Mouse (Mus musculus) neutrophil, adult 5-6 weeks (primary cell): ENCODE data around the gene Stox2. TPM values are rescaled to one million over a fixed set of nuclear protein-coding genes. Genes with fewer than 3 reads are reported as not detected.
A peak's percentile ranks its signal among the peaks of the same experiment; 100 is the strongest.

Experiments
- ATAC-seq: fragments of 151-379, 151-347 bp; 2 replicates; pipeline ENCODE4 v1.8.0; 2017; ENCODE audit warnings: mild to moderate bottlenecking, moderate TSS enrichment; ENCODE audit not compliant: insufficient number of reproducible peaks, poor library complexity, low FRiP score, severe bottlenecking; ENCODE audit errors: extremely low read depth
- total RNA-seq: library from RNA; stranded (forward); fragments of 200-1000 nt; gene quantifications from 2 replicates; pipeline ENCODE4 v1.2.3, GENCODE M21; 2017

Gene Stox2
- total RNA-seq, 1 experiment from 2014 or later: 0.70 TPM

DNA sequence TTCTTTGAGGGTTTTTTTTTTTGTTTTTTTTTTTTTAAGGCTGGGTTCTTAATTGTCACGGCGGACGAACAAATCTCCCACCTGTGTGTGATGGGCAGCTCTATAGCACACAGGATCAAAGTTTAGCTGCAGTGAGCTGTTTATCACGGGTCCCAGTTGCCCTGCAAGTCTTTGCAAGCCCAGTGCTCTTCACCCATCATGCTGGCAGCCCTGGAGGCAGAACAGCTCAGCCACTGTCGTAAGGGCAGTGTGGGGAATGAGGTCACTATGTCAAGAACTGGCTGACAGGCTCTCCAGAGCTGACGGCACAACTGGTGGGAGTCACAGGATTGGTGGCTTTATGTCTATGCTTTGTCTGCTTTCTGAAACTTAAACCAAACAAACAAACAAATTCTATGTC, 227.6 kb downstream of the Stox2 start:
- no peak for ATAC-seq

DNA sequence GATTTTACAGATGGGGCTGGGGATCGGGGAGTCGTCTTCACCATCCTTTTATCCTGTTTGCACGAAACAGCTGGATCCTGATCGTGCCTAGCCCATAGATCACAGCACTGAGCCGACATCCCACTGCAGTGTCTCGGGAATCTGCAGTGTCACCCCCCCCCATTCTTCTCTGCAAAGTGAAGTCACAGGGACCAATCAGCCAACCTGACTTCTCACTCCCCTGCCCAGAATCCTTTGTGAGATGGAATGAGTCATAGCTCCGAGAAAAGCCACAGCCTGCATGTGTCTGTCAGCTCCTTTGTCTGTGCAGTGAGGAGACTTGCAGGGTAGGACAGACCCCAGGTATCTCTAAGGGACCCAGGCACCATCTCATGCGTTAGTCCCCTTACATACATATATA, 228.1 kb downstream of the Stox2 start:
- ATAC-seq: no peak

DNA sequence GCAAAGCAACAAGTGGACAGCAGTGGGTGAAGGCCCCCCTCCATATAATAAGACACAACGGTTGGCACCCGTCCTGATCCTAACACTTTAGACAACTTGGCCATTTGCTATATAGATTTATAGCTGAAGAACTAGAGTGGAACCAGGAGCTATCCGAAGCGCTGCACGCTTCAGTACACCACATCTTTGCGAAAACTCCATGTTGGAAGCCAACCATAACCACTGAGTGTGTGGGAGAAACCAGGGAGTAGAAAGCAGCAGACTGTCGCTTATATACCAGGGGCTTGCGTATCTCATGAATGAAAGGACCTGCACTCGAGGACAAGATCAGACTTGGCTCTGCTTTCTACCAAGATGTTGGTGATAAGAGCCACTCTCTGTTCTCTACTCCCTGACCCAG, 234.0 kb downstream of the Stox2 start:
- ATAC-seq: no peak

DNA sequence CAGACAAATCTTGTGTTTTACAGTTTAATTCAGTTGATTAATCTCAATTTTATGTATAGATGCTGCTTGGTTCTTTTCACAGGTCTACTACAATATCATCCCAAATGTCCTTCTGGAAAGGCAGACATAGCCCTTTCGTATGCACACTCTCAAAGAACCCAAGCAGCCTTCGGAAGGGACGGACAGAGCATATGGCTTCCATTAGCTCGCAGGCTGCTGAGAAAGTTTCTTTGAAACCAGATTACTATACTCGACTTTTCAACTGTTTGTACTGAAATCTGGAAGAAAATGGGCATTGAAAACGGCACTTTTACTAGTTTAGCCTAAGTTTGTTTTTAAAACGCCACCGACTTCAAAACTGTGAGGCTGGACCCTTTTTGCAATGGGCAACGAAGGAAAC, 234.9 kb downstream of the Stox2 start:
- ATAC-seq: no peak

DNA sequence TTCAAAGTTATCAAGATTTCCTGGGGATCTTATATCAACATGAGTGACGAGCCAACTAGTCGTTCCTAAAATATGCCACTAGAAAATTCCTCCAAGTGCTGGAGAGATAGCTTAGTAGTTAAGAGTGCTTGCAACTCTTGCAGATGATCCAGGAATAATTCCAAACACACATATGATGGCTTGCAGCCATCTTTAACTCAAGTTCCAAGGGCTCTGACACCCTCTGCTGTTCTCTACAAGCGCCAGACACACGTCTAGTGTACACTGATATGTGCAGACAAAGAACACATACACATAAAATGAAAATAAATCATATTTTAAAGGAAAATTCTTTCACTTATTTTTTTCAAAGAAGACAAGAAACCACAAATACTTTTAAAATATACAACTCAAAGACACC, 237.9 kb downstream of the Stox2 start:
- no peak for ATAC-seq

DNA sequence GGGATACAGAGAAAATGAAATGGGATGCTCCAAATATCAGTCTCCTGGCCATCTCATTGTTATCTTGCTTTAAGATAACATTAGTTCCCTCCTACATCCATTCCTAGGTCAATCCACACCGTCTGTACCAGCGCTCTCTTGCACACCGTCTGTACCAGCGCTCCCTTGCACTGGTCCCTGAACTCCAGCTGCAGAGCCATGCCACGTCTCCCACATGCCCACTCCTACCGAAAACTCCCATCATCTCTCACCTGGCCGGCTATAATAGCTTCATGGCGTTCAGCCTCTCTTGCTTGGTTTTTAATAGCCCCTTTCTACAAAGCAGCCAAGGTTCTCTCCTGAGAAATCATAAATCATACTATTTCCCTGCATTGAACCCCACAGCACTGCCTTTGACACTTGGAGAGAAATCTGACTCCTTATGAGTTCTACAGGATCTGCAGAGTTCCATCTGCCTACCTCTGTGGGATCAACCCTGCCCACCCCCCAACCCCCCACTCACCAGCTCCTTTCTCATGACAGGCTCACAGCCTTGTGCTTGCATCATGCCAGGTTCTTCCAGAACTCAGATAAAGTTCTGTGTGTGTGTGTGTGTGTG, 239.4 kb downstream of the Stox2 start:
- ATAC-seq: no peak

DNA sequence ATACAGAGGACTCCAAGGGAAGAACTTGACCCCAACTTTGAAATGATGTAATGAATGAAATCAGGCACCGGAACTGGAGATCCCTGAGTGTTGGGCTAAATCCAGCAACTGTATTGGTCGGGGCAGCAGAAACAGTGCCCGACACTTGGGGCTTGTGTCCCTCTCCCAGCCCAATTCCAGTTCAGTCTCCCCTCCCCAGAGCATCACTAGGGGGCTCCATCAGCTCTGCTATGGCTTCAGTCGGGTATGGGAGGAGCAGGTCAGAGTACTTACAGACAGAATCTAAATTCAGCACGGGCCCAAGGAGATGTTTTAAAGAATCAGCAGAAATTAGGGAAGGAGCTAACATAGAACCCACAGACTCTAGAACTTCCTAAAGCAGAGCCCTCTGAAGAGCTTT, 240.7 kb downstream of the Stox2 start:
- ATAC-seq: no peak

DNA sequence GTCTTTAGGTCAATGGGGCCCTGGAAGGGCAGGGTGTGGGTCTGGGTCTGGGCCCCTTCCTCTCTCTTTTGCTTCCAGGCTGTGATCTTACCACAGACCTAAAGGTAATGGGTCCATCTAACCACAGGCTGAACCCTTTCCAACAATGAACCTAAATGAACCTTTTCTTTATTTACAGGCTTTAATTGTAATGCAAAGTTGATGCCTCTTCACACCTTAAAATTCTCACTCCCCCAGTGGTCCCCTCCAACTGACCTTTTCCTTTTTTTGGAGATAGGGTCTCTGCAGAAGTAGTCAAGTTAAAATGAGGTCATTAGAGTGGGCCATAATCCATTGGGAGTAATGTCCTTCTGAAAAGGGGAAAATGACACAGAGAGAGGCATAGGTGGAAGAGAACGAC, 249.8 kb downstream of the Stox2 start:
- no peak for ATAC-seq

DNA sequence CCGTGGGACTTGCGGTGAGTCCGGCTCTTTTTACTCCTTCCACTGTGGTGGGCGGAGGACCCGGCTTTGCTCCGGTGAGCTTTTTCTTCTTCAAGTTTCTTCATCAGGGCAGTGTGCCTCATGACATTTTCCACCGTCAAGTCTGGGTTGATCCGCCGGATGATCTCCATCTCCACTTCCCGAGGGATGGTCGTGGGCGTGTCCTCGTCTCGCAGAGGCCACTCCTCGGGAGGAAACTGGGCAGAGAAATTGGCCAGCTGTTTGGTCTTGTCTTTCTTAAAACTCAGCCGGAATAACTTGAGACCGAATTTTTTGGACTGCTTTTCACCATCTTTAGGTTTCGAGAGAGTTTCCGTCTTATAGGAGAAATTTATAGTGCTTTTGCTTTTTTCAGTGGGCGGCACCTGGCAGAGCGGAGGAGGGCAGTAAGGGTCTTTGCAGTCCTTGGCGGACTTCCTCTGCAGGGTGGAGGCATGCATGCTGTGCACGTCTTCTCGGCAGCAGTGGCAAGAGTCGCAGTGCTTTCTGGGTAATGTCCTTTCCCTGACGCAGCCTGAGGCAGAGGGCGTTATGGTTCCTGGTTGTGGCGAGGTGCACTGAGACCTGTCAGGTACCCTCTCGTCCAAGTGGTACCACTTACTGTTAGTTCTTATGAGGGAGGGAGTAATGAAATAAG, 252.7 kb downstream of the Stox2 start:
- no peak for ATAC-seq

DNA sequence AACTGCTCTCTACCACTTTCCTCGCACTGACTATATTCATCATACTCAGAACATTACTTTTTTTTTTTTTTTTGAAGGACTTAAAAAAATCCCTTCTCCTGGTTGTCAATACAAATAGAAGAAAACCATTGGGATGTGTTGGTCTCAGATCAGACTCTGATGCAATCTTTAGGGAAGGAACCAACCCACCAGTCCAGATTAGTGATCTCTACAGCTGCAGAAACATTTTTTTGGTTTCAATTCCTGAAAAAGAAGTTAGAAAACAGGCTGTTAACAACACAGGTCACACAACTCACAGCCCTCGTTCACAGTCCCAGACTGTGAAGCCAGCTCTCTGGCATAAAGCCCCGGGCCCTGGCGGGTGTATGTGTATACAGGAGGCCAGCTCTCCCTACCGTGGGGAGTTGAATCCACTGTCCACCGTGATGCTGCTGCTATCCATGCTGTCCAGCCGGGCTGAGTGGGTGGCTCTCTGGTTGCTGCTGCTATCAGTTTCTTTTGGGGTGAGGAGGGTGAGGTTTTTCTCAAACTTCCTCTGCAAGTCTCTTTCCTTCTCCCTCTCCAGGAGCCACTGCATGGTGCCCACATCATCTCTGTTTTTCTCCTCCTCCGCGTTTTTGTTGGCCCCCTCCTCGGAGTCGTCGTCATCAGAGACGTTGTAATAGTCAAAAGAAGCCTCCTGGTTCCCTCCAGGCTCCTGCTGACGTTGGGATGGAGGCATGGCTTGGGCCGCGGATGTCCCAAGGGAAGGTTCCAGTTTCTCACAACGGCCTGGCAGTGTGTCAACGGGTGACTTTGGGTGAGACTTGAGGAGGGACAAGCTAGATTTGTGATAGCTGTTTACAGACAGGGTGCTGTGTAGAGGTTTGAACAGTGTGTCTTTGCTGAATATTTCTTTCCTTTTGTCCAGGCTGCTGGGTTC, 254.5 kb downstream of the Stox2 start:
- no peak for ATAC-seq

DNA sequence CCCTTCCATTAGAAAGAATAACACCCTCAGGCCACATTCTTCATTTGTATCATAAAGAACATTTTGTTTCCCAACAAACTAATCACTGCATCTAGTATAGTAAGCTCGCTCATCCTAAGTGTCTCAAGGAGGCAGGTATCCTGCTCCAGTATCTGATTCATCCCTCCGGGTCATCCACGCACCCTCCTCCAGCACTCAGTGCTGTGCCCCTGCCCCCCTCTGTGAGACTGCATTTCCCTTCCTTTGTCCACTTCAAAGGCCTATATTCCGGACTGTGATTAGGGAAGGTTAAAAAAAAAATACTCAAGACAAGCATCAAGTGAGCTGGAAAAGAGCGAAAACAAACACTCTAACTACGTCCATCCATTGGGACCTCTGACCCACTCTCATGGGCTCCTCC, 260.8 kb downstream of the Stox2 start:
- ATAC-seq: no peak

DNA sequence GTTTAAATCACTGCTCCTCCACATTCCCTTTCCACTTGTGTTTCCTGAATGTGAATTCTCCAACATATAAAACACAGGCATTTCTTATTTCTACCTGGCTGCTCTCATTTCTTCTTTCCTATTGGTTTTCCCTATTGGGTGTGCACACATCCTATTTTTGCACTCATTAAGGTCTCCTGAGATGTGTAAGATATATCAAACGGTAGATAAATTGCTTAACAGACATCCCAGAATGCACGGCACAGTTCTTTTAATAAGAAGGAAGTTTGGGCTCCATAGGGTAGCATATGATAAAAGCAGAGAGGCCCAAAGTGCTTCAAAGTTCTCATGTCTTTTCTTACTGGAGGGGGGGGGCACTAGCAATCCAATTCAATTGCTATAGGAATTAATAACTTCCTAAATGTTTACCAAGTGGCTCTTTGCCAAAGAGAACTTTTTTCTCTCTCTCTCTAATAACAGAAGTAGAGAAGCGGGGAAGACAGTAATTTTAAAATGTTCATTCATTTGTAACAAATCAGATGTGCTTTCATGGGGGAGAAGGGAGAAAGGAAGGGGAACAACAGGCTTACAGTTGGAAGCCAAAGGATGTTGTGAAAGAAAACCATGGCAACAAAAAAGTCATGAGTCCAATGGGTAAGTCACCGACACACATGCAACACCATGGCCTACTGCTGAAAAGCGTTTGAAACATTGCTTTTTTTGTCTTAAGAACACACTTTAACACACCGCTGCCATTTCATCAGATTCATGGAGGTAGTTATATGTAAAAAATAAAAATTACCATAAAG, 263.2 kb downstream of the Stox2 start:
- no peak for ATAC-seq

DNA sequence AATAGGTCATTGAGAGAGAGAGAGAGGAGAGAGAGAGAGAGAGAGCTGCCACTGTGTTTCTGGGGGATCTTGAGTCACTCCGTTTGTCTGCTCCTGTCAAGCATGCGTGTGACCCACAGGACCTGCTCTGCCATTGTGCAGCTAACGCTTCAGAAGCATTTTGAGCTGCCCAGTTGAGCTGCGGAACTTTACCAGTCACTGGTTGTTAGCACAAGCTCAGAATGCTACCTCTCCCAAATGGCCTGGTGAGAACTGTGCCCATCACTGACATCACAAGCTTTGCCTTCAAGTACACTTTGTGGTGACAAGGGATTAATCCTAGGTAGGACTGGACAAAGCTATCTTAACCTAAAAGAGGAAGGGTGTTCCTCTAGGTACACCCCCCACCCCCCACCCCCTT, 263.9 kb downstream of the Stox2 start:
- no peak for ATAC-seq

DNA sequence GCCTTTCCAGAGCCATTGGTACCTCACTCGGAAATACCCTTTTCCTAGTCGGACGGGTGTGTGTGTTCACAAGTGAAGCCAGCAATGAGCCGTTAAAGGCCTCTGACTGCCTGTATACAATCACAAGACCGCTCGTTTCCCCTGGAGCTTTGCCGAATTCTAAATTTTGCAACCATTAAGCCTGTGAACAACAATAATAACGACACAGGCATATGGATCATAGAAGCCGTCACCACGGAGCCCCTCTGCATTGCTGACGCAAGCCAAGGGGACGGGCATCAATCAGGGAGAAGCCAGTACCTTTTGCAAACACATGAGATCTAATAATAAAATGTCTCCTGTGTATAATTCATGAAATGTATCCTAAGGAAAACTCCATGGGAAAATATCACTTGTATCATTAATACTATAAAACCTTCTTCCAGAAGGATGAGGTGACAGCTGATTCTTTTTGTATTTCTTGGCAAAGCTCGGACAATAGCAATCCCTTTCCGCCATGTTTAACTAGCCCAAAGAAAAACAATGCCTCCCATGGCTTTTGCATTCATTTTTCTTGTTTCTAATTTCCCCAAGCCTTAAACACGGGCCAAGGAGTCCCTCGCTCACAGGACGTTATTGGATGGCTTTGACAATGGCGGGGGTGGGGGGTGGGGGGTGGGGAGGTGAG, 265.0 kb downstream of the Stox2 start:
- no peak for ATAC-seq

DNA sequence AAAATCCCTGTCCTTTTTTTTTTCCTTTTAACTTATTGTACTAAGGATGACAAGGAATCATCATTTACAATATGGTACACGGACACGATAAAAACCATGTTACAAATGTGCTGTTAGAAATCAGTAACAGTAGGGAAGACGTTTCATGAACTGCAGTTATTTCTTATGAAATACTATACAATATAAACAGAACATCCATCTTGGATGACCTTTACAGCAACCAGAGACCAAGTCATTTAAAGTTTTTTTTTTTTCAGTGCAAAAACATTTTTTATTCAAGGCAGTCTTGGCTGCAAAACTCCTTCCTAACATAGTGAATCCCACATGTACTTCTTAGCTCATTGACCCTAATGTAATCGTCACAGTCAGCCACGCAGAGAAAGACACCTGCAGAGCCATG, 266.0 kb downstream of the Stox2 start:
- no peak for ATAC-seq

DNA sequence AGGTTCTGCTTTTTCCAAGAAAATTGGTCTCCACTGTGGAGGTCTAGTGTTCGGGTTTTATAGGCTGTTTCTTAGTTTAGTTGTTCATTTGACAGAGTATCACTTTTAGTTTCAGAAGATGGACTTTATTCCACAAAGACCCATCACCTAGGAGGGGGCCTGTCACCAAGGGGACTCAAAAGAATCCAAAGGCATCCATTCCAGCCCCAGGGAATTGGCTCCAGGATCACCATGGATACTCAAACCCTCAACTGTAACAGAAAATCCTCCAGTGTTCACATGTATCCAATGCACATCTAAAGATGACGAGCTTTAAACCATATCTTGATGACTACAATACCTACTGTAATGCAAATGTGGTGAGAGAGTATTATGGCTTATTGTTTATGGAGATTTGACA, 267.4 kb downstream of the Stox2 start:
- ATAC-seq: no peak

DNA sequence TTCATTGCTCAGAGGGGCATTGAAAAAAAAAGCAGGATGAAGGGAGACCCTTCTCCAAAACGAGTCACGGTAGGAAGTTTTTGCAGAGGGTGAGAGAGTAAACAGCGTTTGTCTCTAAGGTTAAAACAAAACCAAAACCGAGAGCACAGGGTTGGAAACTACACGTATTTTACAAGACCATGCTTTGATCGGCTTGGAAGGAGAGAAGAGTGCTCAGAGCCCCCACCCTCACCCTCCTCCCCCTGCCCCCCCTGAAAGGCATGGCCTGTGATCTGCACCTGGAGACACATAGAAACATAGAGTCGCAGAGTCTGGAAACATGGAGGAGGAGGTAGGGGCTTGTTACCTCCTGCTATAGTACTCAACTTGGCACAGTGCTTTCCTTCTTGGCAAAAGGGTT, 272.3 kb downstream of the Stox2 start:
- 0 out of 2 replicates have a peak, but pooled peaks have one; percentile 19 for ATAC-seq

DNA sequence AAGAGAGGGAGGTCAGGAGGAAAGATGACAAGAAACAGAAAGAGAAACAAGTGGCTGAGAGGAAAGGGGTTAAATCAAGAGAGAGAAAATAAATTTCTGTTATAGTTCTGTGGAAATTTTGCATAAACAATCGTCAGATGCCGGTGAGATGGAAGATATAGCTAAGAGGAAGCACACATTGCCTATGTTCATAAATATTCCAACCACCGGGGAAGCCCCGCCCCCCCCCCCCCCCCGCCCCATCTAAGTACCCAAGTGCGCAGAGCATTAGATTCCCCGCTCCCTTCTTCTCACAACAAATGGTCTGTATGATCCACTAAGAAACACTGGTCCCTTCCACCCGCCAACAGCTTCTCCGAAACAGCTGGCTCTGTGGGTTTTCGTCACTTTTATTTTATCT, 273.3 kb downstream of the Stox2 start:
- ATAC-seq: no peak

DNA sequence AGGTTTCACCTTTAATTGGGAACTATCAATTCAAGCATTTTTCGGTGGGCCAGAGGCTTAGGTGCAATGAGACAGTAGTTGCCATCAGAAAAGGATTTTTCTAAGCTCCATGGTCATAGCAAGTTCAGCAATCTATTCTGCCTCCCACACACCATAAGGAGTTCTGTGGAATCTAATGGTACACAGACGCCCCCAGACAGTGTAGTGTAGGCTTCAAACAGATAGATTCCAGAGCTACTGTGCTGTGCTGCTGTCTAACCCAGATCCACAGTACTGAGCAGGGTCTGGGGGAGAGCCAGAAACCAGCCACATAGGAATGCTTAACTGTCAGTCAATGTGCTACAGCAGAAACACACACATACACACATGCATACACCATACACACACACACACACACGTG, 285.5 kb downstream of the Stox2 start:
- no peak for ATAC-seq
